Mouse (Mus musculus) lung, adult 2 months (tissue): Measurements from ENCODE around the gene Myo19.

Experiments
- CTCF ChIP-seq: fragments of 200-500 bp; IDR thresholded peaks from 2 replicates; pipeline ENCODE4 v1.5.1; 2011; ENCODE audit warnings: mild to moderate bottlenecking, low read length, control low read depth; ENCODE audit not compliant: insufficient read depth
- POLR2A ChIP-seq: fragments of 200-500 bp; IDR thresholded peaks from 2 replicates; pipeline ENCODE4 v1.6.1; 2011; ENCODE audit warnings: low read depth, mild to moderate bottlenecking, control low read depth, low read length, borderline replicate concordance; ENCODE audit errors: extremely low read depth

DNA sequence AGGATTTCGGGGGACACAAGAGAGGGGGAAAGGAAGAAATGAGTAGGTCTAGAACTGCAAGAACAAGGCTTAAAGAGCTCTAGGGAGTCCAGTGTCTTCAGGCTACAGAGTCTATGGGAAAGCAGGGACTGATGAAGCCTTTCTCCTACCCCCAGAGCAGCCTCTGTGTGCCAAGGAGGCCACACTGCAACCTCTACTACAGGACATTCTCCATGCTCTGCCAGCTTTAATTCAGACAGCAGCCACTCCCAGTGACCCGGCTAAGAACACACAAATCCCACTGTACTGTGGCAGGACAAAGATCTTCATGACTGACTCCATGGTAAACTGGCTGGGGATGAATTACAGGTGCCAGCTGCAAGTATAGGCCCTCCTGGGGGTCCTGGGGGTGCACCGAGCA is 27.1 kb downstream of the Myo19 start:
- TF ChIP-seq CTCF = no peak
- TF ChIP-seq POLR2A = no peak
